Mouse (Mus musculus) adrenal gland, postnatal 4 days (tissue): ENCODE measurements around the gene Mgat4c. TPM values are rescaled to one million over a fixed set of nuclear protein-coding genes. Genes with fewer than 3 reads are reported as not detected.

ENCODE experiments used
- DNase-seq, 2 experiments: peaks; one replicate each; pipeline ENCODE4 v3.0.0; 2021 to 2022; ENCODE audit warnings: low spot score in 2 of 2, mixed read lengths in 2 of 2
- long read RNA-seq, 2 experiments: library from polyadenylated mRNA; stranded (forward); transcript quantifications; one replicate each; pipeline ENCODE4 v2.0.0; 2021
- total RNA-seq, 2 experiments: library from RNA; stranded (reverse); gene quantifications; 2 replicates each; pipeline ENCODE4 v1.2.3; 2021

The Mgat4c gene
- 10 to 100 TPM; 23.7 to 30.8 TPM for total RNA-seq
- long read RNA-seq, experiment 1, partial matches to known transcripts: 0 of 13 reads
- long read RNA-seq, experiment 1, other reads (novel, unspliced or antisense): 6 of 13 reads
- long read RNA-seq, experiment 2, transcript Mgat4c-202 (4 exons, 2,603 nt): major isoform, 20 of 38 reads
- long read RNA-seq, experiment 2, partial matches to known transcripts: 8 of 38 reads
- long read RNA-seq, experiment 2, other reads (novel, unspliced or antisense): 6 of 38 reads

DNA sequence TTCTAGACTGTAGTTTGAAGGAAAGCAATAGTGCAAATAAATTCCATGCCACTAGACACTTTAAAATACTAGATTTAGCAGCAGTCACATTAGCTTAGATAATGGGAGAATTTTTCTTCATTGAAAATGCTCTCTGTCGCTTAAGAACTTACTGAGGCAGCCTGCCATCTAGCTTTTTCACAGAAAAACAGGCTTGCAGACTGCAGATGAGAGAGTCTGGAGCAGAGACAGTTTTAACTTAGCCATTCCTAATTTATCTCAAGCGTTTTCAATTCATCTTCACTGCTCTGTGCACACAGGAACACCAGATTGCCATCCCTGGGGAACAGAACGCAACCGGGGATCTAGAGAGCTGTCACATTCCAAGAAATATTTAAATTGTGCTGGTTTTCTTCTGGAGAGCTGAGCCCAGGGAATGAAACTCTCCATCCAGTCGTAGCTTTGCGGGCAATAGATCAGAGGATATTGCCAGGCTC, at the start of gene Mgat4c:
TSS of gene Mgat4c (plus strand) at position 51 of the 476 bp plus-strand sequence.
- DNase-seq: no peak

- no peak for DNase-seq
Observed at GRCm38 (mm10) chr10:101635266-101635665, 46.0 kb upstream of the Mgat4c start.

GRCm38 (mm10) chr10:101641048-101641447, 40.2 kb upstream of the Mgat4c start:
- no peak for DNase-seq

GRCm38 (mm10) chr10:101681914-101682313, 627 bp downstream of the Mgat4c start:
- DNase-seq: no peak

GRCm38 (mm10) chr10:101761828-101762227, 80.5 kb downstream of the Mgat4c start:
- DNase-seq: no peak

- DNase-seq: no peak
Observed at GRCm38 (mm10) chr10:101770688-101771087, 89.4 kb downstream of the Mgat4c start.

DNA sequence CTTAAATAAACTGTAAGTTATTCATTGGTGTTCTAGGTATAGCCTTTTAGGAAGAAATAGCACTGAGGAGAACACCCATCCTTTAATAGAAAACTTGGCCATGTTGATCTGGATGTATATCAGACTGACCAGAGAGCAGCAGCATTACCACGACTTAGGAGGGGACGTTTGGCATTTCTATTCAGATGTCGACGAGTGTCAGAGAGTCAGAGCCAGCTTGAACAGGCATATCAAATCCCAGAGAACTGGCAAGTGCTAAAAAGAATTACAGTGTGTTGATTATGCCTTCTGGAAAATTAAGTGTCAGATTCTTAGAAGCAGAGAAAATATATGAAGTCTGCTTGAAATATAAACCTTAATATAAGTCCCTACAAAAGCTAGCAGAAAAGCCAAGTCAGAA, 89.9 kb downstream of the Mgat4c start:
- no peak for DNase-seq

- no peak for DNase-seq
Observed at GRCm38 (mm10) chr10:101783161-101783744, 102.0 kb downstream of the Mgat4c start.

DNA sequence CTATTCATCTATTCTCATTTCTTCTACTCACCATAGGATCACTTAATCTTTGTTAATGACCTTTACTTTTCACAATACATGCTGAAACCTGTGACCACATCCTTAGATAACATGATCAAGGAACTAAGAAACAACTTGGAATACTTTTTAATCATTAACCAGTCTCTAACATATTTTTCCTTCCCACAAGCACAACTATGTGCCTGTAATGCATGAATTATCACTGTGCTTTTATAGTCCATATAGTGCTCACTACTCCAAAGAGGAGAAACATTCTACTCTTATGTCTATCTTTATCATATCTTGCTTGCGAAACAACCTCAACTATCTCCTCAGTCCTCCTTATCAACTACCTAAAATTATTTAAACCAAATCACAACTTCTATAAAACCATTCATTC, 114.2 kb downstream of the Mgat4c start:
- DNase-seq: no peak

DNA sequence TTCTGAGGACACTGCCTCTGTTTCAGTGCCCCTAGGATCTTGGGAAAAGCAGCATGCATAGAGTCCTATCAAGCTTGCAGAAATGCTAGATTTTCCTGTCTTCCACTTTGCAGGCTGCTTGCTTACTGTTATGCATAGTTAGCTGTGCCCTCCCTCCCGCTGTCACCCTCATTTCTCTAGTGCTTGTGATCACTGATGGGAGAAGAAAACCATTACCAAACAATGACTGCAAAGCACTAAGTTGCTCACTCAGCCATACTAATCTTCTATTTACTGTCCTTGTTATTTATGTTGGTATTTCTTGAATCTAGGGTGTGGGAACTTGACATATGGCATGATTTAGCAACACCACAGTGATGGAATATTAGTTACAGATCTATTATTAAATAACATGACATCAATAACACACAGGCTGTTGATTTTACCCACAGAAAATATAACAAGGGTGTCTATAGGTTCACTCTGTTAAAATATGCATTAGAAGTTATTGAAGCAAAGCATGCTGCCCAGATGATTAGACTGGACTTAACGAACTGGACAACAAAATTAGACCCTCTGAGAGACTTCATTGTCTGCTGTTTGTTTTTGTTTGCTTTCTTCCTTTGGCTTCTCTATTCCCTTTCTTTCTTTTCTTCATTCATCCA, 117.7 kb downstream of the Mgat4c start:
- no peak for DNase-seq

GRCm38 (mm10) chr10:101808768-101809167, 127.5 kb downstream of the Mgat4c start:
- DNase-seq: no peak

DNA sequence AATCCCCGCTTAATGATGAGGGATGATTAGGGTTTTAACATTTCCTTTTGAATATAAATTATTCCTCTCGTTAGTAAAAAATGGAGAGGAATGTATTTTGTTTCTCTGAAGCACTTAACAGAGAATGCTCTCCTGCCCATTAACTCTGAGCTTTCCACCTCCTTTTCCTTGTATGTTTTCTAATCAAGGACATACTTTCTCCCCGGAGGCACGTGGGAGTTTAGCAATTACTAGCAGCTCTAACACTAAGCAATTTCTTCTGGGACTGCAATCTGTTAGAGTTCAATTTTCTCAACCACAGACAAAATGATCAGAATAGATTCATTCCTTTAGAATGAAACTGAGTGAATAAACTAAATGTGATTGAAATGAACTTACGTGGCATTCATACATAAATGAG, 135.6 kb downstream of the Mgat4c start:
- DNase-seq: no peak

DNA sequence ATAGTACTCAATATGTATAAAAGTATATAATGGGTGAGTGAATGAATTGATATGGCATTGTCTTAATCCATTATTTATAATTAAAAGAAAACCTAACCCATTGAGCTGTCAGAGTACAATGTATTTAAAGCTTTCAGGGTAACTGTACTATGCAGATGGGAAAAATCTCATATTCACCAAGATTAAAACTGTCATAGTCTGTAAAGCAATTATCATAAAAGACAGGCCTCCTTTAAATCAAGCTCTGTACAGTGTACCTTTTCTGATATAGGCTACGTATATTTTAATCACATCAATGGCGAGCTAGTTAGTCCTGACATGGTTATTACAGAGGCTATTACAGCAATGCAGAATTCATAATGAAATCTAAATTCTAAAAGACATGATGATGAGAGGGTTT, 146.7 kb downstream of the Mgat4c start:
- no peak for DNase-seq

GRCm38 (mm10) chr10:101856115-101856514, 174.8 kb downstream of the Mgat4c start:
- DNase-seq: no peak

- no peak for DNase-seq
Observed at GRCm38 (mm10) chr10:101889866-101890265, 208.6 kb downstream of the Mgat4c start.

- no peak for DNase-seq
Observed at GRCm38 (mm10) chr10:101917328-101917814, 236.1 kb downstream of the Mgat4c start.

DNA sequence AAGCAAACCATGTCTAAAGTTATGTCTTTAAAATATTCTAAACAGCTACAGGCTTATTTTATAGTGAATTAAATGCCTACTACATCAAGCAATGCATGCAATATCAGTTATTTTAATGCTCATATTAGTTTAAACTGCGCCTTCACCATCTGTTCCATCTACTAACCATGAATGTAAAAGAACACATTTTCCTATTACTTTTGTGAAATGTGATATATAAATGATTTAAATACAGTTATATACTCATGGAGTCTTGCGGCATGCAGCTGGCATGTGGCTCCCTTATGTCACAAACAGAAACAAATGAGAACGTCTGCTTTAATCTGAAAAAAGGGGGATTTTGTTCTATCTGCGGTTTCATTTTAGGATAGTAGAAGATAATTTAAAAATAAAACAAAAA, 316.3 kb downstream of the Mgat4c start:
- DNase-seq: no peak

DNA sequence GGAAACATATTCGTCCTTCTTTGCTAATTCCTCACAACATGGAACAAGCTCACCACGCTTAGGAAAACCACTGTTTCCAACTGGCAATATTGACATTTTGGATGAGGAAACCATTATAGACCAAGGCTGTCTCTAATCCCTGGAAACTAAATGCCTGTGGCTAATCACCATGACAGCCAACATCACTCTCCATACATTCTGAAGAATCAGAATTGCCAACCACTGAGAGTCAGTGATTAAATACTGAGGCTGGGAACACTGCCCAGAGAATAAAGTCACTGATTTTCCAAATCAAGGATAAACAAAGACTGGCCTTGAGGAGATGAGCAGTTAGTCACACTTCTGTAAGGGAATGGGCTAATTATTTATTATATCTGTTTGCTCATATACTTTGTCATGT, 361.2 kb downstream of the Mgat4c start:
- no peak for DNase-seq

DNA sequence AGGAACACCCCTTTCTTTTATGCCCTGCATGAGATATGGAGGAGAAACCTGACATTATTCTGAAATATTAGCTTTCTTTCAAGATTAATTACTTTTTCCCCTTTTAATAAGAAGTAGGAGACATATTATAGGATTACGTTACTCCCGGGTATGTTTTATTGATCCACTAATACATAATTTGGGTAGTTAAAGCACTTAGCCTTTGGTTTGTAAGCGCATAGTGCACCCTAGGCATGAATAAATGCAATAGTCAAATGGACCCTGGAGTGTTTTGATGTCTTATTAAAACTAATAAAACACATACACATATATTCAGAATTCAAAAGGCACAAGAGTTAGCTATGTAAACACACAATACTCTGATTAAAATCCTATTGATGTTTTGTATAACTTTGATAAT, 374.9 kb downstream of the Mgat4c start:
- no peak for DNase-seq

DNA sequence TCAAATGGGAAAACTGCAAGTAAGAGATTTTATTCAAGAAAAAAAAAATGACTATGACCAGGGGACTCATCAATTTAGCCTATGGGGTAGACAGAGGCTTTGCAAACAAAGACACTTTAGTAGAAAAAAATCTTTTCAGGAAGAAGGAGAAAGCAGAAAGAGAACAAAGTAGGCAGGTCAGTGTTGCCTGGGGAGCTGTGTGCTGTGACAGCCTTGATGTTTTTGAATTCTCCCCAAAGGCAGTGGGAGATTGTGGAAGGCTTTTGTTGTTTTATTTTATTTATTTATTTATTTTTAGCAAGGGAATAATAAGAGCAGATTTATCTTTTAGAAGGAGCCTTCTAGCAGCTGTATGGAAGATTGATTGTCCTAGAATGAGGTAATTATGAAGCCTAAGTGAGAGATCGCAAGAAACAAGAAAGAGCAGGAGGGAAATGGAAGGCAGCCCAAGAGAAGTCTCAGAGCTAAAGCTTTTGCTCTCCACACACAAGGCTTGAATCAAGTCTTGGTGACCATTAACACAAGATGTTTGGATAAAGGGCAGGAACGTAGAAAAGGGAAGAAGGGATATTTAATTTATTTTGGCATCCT, 375.8 kb downstream of the Mgat4c start:
- DNase-seq: no peak

GRCm38 (mm10) chr10:102074541-102075398, 393.5 kb downstream of the Mgat4c start:
- DNase-seq: no peak
